Mouse (Mus musculus) midbrain, embryonic 16.5 days (tissue): Measurements from ENCODE around the gene Ccdc91. TPM values are rescaled to one million over a fixed set of nuclear protein-coding genes. Genes with fewer than 3 reads are reported as not detected.

Experiments
- ATAC-seq: fragments of 200-750 bp; cut with Nextera tagmentation; 2 replicates; pipeline ENCODE4 v1.8.0; 2017; ENCODE audit warnings: moderate TSS enrichment
- H3K27ac ChIP-seq: fragments of 300-500 bp; sonication (generic); 2 replicates; pipeline ENCODE4 v1.5.1; 2014; ENCODE audit warnings: mild to moderate bottlenecking, low read length, mixed read lengths
- H3K27me3 ChIP-seq: fragments of 300-500 bp; sonication (generic); 2 replicates; pipeline ENCODE4 v1.6.1; 2014; ENCODE audit warnings: low read depth, low read length, mixed read lengths; ENCODE audit not compliant: control insufficient read depth, insufficient read depth
- H3K36me3 ChIP-seq: fragments of 300-500 bp; sonication (generic); 2 replicates; pipeline ENCODE4 v1.6.1; 2014; ENCODE audit warnings: mild to moderate bottlenecking, low read length, moderate library complexity, mixed read lengths; ENCODE audit not compliant: control insufficient read depth, insufficient read depth
- H3K4me1 ChIP-seq: fragments of 300-500 bp; sonication (generic); 2 replicates; pipeline ENCODE4 v1.6.1; 2014; ENCODE audit warnings: mild to moderate bottlenecking, low read length, mixed read lengths; ENCODE audit not compliant: control insufficient read depth, insufficient read depth
- H3K4me2 ChIP-seq: fragments of 300-500 bp; sonication (generic); 2 replicates; pipeline ENCODE4 v1.6.1; 2014; ENCODE audit warnings: mild to moderate bottlenecking, low read length, mixed read lengths
- H3K4me3 ChIP-seq: fragments of 300-500 bp; sonication (generic); 2 replicates; pipeline ENCODE4 v1.5.1; 2014; ENCODE audit warnings: low read depth, mild to moderate bottlenecking, low read length, moderate library complexity, mixed read lengths
- H3K9ac ChIP-seq: fragments of 300-500 bp; sonication (generic); 2 replicates; pipeline ENCODE4 v1.6.1; 2014; ENCODE audit warnings: low read depth, low read length, mixed read lengths
- H3K9me3 ChIP-seq: fragments of 300-500 bp; sonication (generic); replicated peaks from 2 replicates; pipeline ENCODE4 v1.6.1; 2014; ENCODE audit warnings: mild to moderate bottlenecking, low read length, mixed read lengths; ENCODE audit not compliant: control insufficient read depth, poor library complexity, severe bottlenecking
- WGBS: fragments of 180-500 bp; shearing (Covaris S2); extraction: QIAGEN DNeasy Blood & Tissue Kit; methylation state at CpG from one replicate; pipeline ENCODE4 v1.1.7; 2014; 5-methylcytosine and 5-hydroxymethylcytosine counted together
- polyA plus RNA-seq: library from polyadenylated mRNA; unstranded; fragments of >200 nt; fragmentation: Nextera tagmentation; extraction: Ambion mirVana; gene quantifications from 2 replicates; pipeline ENCODE4 v1.2.1, GENCODE M21; 2015

Ccdc91 gene
- polyA plus RNA-seq, 1 experiment from 2014 or later: 48.7 TPM

- ATAC-seq: no peak
- H3K9ac ChIP-seq: no peak overlapping the region
- H3K4me1 ChIP-seq: no peaks in the 10 kb centered on the region
- no peaks in the 10 kb centered on the region for H3K9me3 ChIP-seq
- no peak overlapping the region for H3K4me2 ChIP-seq
- WGBS: 75% methylated on average over 1 of the region's 1 CpGs
- H3K36me3 ChIP-seq: no peaks in the 10 kb centered on the region
- H3K27ac ChIP-seq: no peak overlapping the region
- no peak overlapping the region for H3K4me3 ChIP-seq
- H3K27me3 ChIP-seq: no peaks in the 10 kb centered on the region
Measured at GRCm38 (mm10) chr6:147660718-147661117, 185.1 kb downstream of the Ccdc91 start.

- Histone ChIP-seq H3K4me2 (no peak overlapping the region), H3K36me3 (no peaks in the 10 kb centered on the region), H3K9ac (no peak overlapping the region), H3K4me3 (no peak overlapping the region), H3K4me1 (no peaks in the 10 kb centered on the region), H3K9me3 (no peaks in the 10 kb centered on the region), H3K27ac (no peak overlapping the region), H3K27me3 (no peaks in the 10 kb centered on the region)
- no peak for ATAC-seq
- 81% methylated on average over 4 of the region's 4 CpGs for WGBS
Measured at GRCm38 (mm10) chr6:147661841-147662240, 186.2 kb downstream of the Ccdc91 start.

GRCm38 (mm10) chr6:147662610-147663009, 187.0 kb downstream of the Ccdc91 start:
- H3K4me3 ChIP-seq: no peak overlapping the region
- H3K9me3 ChIP-seq: no peaks in the 10 kb centered on the region
- H3K9ac ChIP-seq: no peak overlapping the region
- no peak for ATAC-seq
- no peaks in the 10 kb centered on the region for H3K4me1 ChIP-seq
- no peak overlapping the region for H3K27ac ChIP-seq
- no peak overlapping the region for H3K4me2 ChIP-seq
- H3K27me3 ChIP-seq: no peaks in the 10 kb centered on the region
- H3K36me3 ChIP-seq: no peaks in the 10 kb centered on the region
- 72% methylated on average over 2 of the region's 2 CpGs for WGBS

GRCm38 (mm10) chr6:147664339-147664738, 188.7 kb downstream of the Ccdc91 start:
- H3K4me2 ChIP-seq: no peak overlapping the region
- H3K27ac ChIP-seq: no peak overlapping the region
- ATAC-seq: no peak
- no peaks in the 10 kb centered on the region for H3K4me1 ChIP-seq
- H3K9ac ChIP-seq: no peak overlapping the region
- no peak overlapping the region for H3K4me3 ChIP-seq
- H3K27me3 ChIP-seq: no peaks in the 10 kb centered on the region
- 54% methylated on average over 3 of the region's 3 CpGs for WGBS
- no peaks in the 10 kb centered on the region for H3K36me3 ChIP-seq
- H3K9me3 ChIP-seq: no peaks in the 10 kb centered on the region

- Histone ChIP-seq H3K9me3 (no peaks in the 10 kb centered on the region), H3K4me3 (no peak overlapping the region), H3K27me3 (no peaks in the 10 kb centered on the region), H3K9ac (no peak overlapping the region), H3K4me2 (no peak overlapping the region), H3K4me1 (no peaks in the 10 kb centered on the region), H3K27ac (no peak overlapping the region), H3K36me3 (no peaks in the 10 kb centered on the region)
- 86% methylated on average over 1 of the region's 1 CpGs for WGBS
- ATAC-seq: no peak
Measured at GRCm38 (mm10) chr6:147671366-147671765, 195.7 kb downstream of the Ccdc91 start.

GRCm38 (mm10) chr6:147672481-147672880, 196.9 kb downstream of the Ccdc91 start:
- H3K27ac ChIP-seq: no peak overlapping the region
- H3K9ac ChIP-seq: no peak overlapping the region
- no peaks in the 10 kb centered on the region for H3K36me3 ChIP-seq
- H3K27me3 ChIP-seq: no peaks in the 10 kb centered on the region
- no peak overlapping the region for H3K4me3 ChIP-seq
- H3K9me3 ChIP-seq: no peaks in the 10 kb centered on the region
- H3K4me2 ChIP-seq: no peak overlapping the region
- ATAC-seq: no peak
- H3K4me1 ChIP-seq: no peaks in the 10 kb centered on the region
- 84% methylated on average over 2 of the region's 2 CpGs for WGBS

GRCm38 (mm10) chr6:147675022-147675733, 199.6 kb downstream of the Ccdc91 start:
- no peaks in the 10 kb centered on the region for H3K9me3 ChIP-seq
- ATAC-seq: no peak
- no peak overlapping the region for H3K4me2 ChIP-seq
- H3K27me3 ChIP-seq: no peaks in the 10 kb centered on the region
- H3K27ac ChIP-seq: no peak overlapping the region
- WGBS: 93% methylated on average over 7 of the region's 7 CpGs
- H3K36me3 ChIP-seq: no peaks in the 10 kb centered on the region
- no peak overlapping the region for H3K4me3 ChIP-seq
- H3K4me1 ChIP-seq: no peaks in the 10 kb centered on the region
- H3K9ac ChIP-seq: no peak overlapping the region

- Histone ChIP-seq H3K27me3 (no peaks in the 10 kb centered on the region), H3K4me1 (no peaks in the 10 kb centered on the region), H3K4me3 (no peak overlapping the region), H3K27ac (no peak overlapping the region), H3K36me3 (no peaks in the 10 kb centered on the region), H3K9ac (no peak overlapping the region), H3K4me2 (no peak overlapping the region), H3K9me3 (no peaks in the 10 kb centered on the region)
- WGBS: 94% methylated on average over 1 of the region's 1 CpGs
- ATAC-seq: no peak
Measured at GRCm38 (mm10) chr6:147676214-147676613, 200.6 kb downstream of the Ccdc91 start.
